Mouse (Mus musculus) kidney, adult 2 months (tissue): ENCODE measurements around the gene Egr4.

Source experiments
- CTCF ChIP-seq: fragments of 200-500 bp; conservative IDR thresholded peaks from 2 replicates; pipeline ENCODE4 v1.5.1; 2011; ENCODE audit warnings: low read depth, mild to moderate bottlenecking, control low read depth, low read length, moderate library complexity, mixed read lengths; ENCODE audit not compliant: insufficient read depth, insufficient read length
- POLR2A ChIP-seq: fragments of 200-500 bp; IDR thresholded peaks from one replicate; pipeline ENCODE4 v1.6.1; 2011; ENCODE audit warnings: low read depth, low read length, control low read depth

GRCm38 (mm10) chr6:85485738-85486137 is 27.7 kb downstream of the Egr4 start:
- TF ChIP-seq CTCF: no peak
- no peak for TF ChIP-seq POLR2A
